ENCODE assay signal across 10 mouse cellular contexts in genomic region chr2:136947937-136948336, GRCm38 (mm10). TPM values are rescaled to one million over a fixed set of nuclear protein-coding genes. Genes with fewer than 3 reads are reported as not detected.
DNase-seq lines count a peak whose midpoint lies in the region; ATAC-seq and TF ChIP-seq lines count a peak whose summit lies in the region.
"Had no signal": no experiment of that assay in that cellular context is flagged by ENCODE, and none has a peak within 500 bp of the region (broad histone marks: within the 10 kb centered on the region; RNA-seq: fewer than 3 reads in every experiment).

No protein-coding gene starts in this region.

- H3K4me3 ChIP-seq in intestine, embryonic 15.5 days (replicated peaks), result no peak overlapping the region
- no peak overlapping the region for H3K4me3 ChIP-seq in intestine, postnatal 0 days (ENCODE audit: low read depth, low read length)
- H3K4me3 ChIP-seq in heart, embryonic 12.5 days, result no peak overlapping the region
- H3K4me3 ChIP-seq: embryonic facial prominence, embryonic 13.5 days had no signal

- no peaks in the 10 kb centered on the region for H3K9me3 ChIP-seq in intestine, embryonic 15.5 days
- H3K9me3 ChIP-seq in intestine, postnatal 0 days (ENCODE audit: control insufficient read depth), result no peaks in the 10 kb centered on the region
- 0 out of 2 replicates have a peak, but pooled peaks cover 2% of the 10 kb centered on the region for H3K9me3 ChIP-seq in heart, embryonic 12.5 days (replicated peaks)
- H3K9me3 ChIP-seq: embryonic facial prominence, embryonic 13.5 days; G1E had no signal

- DNase-seq in adrenal gland, postnatal 14 days, result peak; percentile 32
- DNase-seq in lung, postnatal 10 days, result peak; percentile 54
- DNase-seq in frontal cortex, postnatal 36 days (ENCODE audit: low spot score in 2 of 2), result no peak
- no peak for DNase-seq in left cerebral cortex, postnatal 36 days (ENCODE audit: low spot score in 2 of 2)

- ATAC-seq in intestine, embryonic 15.5 days, result peak; percentile 62; the same call in 1 of the 2 replicates
- no peak for ATAC-seq in intestine, postnatal 0 days
- ATAC-seq in heart, embryonic 12.5 days (ENCODE audit: insufficient number of reproducible peaks, low FRiP score), result 0 out of 2 replicates have a peak, but pooled peaks have one; percentile 55
- ATAC-seq in activated CD4-positive, CD25-positive, alpha-beta regulatory T cell, adult 4 months, result no peak

- H3K4me2 ChIP-seq in intestine, embryonic 15.5 days (replicated peaks), result no peak overlapping the region
- H3K4me2 ChIP-seq in intestine, postnatal 0 days (replicated peaks; ENCODE audit: low read depth), result no peak overlapping the region
- H3K4me2 ChIP-seq in heart, embryonic 12.5 days, result no peak overlapping the region
- H3K4me2 ChIP-seq: embryonic facial prominence, embryonic 13.5 days had no signal

- no peaks in the 10 kb centered on the region for H3K27me3 ChIP-seq in intestine, embryonic 15.5 days (replicated peaks)
- no peaks in the 10 kb centered on the region for H3K27me3 ChIP-seq in intestine, postnatal 0 days (replicated peaks; ENCODE audit: control insufficient read depth, insufficient read depth, low read length)
- H3K27me3 ChIP-seq in heart, embryonic 12.5 days (replicated peaks), result no peaks in the 10 kb centered on the region
- H3K27me3 ChIP-seq: embryonic facial prominence, embryonic 13.5 days had no signal

- H3K4me1 ChIP-seq in intestine, embryonic 15.5 days (replicated peaks), result 0 out of 2 replicates have a peak, but pooled peaks cover 4% of the 10 kb centered on the region
- H3K4me1 ChIP-seq in intestine, postnatal 0 days (replicated peaks; ENCODE audit: control insufficient read depth, insufficient read depth, low read length), result no peaks in the 10 kb centered on the region
- H3K4me1 ChIP-seq in heart, embryonic 12.5 days (replicated peaks), result peaks cover 44% of the 10 kb centered on the region

- no peak for TF ChIP-seq CTCF in intestine, postnatal 0 days (IDR thresholded peaks at IDR 0.05; ENCODE audit: low read depth)

- H3K36me3 ChIP-seq in intestine, embryonic 15.5 days, result no peaks in the 10 kb centered on the region
- H3K36me3 ChIP-seq in intestine, postnatal 0 days (ENCODE audit: control insufficient read depth, insufficient read depth), result no peaks in the 10 kb centered on the region
- H3K36me3 ChIP-seq in heart, embryonic 12.5 days, result no peaks in the 10 kb centered on the region
- H3K36me3 ChIP-seq: embryonic facial prominence, embryonic 13.5 days had no signal

- H3K27ac ChIP-seq in intestine, embryonic 15.5 days, result no peak overlapping the region
- no peak overlapping the region for H3K27ac ChIP-seq in intestine, postnatal 0 days (ENCODE audit: low read depth, low read length)
- H3K27ac ChIP-seq in heart, embryonic 12.5 days (ENCODE audit: poor library complexity, severe bottlenecking), result peak overlapping the region; percentile 24
- H3K27ac ChIP-seq: embryonic facial prominence, embryonic 13.5 days had no signal

- H3K9ac ChIP-seq in intestine, embryonic 15.5 days, result no peak overlapping the region
- H3K9ac ChIP-seq in intestine, postnatal 0 days (ENCODE audit: low read depth, low read length), result no peak overlapping the region
- no peak overlapping the region for H3K9ac ChIP-seq in heart, embryonic 12.5 days
- H3K9ac ChIP-seq: embryonic facial prominence, embryonic 13.5 days had no signal

- WGBS in intestine, embryonic 15.5 days, result 19% methylated on average over 5 of the region's 5 CpGs
- 40% methylated on average over 5 of the region's 5 CpGs for WGBS in intestine, postnatal 0 days
- 6% methylated on average over 5 of the region's 5 CpGs for WGBS in heart, embryonic 12.5 days

- intact Hi-C loops in left cerebral cortex, postnatal 36 days (cut with DNase I), result no loop called here

RNA-seq across cellular contexts. Expression of gene AL731706.1, which starts 56.7 kb away (rescaled TPM):
- 42.5 and 45.6 TPM in 2 replicates for polyA plus RNA-seq in intestine, embryonic 15.5 days (2015; fragmentation: Nextera tagmentation; extraction: Ambion mirVana)
- polyA plus RNA-seq in intestine, postnatal 0 days (2015; fragmentation: Nextera tagmentation; extraction: Ambion mirVana), result 70.4 and 72.9 TPM in 2 replicates
- 10.9 and 16.1 TPM in 2 replicates for total RNA-seq in adrenal gland, postnatal 14 days (2021)
- 35.9 and 39.1 TPM in 2 replicates for polyA plus RNA-seq in heart, embryonic 12.5 days (2016; fragmentation: Nextera tagmentation; extraction: Ambion mirVana)
- total RNA-seq in left cerebral cortex, postnatal 36 days (2021), result 10 to 100 TPM; 10.5 to 15.2 TPM
- 10 to 100 TPM; 13.5 to 15.4 TPM for polyA plus RNA-seq in activated CD4-positive, CD25-positive, alpha-beta regulatory T cell, adult 4 months (2017; shearing (Covaris generic))

RNA-seq across cellular contexts. Expression of gene Mkks, which starts 56.7 kb away (rescaled TPM):
- polyA plus RNA-seq in intestine, embryonic 15.5 days (2015; fragmentation: Nextera tagmentation; extraction: Ambion mirVana), result 15.7 and 18.5 TPM in 2 replicates
- polyA plus RNA-seq in intestine, postnatal 0 days (2015; fragmentation: Nextera tagmentation; extraction: Ambion mirVana), result 25.3 and 26.2 TPM in 2 replicates
- total RNA-seq in adrenal gland, postnatal 14 days (2021), result 31.1 and 32.3 TPM in 2 replicates
- polyA plus RNA-seq in heart, embryonic 12.5 days (2016; fragmentation: Nextera tagmentation; extraction: Ambion mirVana), result 18.5 and 20.3 TPM in 2 replicates
- total RNA-seq in left cerebral cortex, postnatal 36 days (2021), result 10 to 100 TPM; 26.2 to 26.9 TPM
- 10 to 100 TPM; 16.7 to 19.8 TPM for polyA plus RNA-seq in activated CD4-positive, CD25-positive, alpha-beta regulatory T cell, adult 4 months (2017; shearing (Covaris generic))

RNA-seq across cellular contexts. Expression of gene Slx4ip, which starts 56.9 kb away (rescaled TPM):
- 5.3 and 6.7 TPM in 2 replicates for polyA plus RNA-seq in intestine, embryonic 15.5 days (2015; fragmentation: Nextera tagmentation; extraction: Ambion mirVana)
- polyA plus RNA-seq in intestine, postnatal 0 days (2015; fragmentation: Nextera tagmentation; extraction: Ambion mirVana), result 2.8 and 3.5 TPM in 2 replicates
- total RNA-seq in adrenal gland, postnatal 14 days (2021), result 4.6 and 5.8 TPM in 2 replicates
- 4.9 and 5.2 TPM in 2 replicates for polyA plus RNA-seq in heart, embryonic 12.5 days (2016; fragmentation: Nextera tagmentation; extraction: Ambion mirVana)
- 1 to 10 TPM; 8.1 to 8.2 TPM for total RNA-seq in left cerebral cortex, postnatal 36 days (2021)
- polyA plus RNA-seq in activated CD4-positive, CD25-positive, alpha-beta regulatory T cell, adult 4 months (2017; shearing (Covaris generic)), result 1 to 10 TPM; 4.4 to 5.0 TPM

Comparison
In these comparisons a context has a peak if more than half of its experiments do, and no peak if none do; other contexts are left out.
1. ATAC-seq: peak in intestine, embryonic 15.5 days (single experiment) and heart, embryonic 12.5 days (single experiment); none in intestine, postnatal 0 days (single experiment) and activated CD4-positive, CD25-positive, alpha-beta regulatory T cell, adult 4 months (single experiment).
2. DNase-seq: peak in adrenal gland, postnatal 14 days (single experiment) and lung, postnatal 10 days (single experiment); none in frontal cortex, postnatal 36 days (0 of 2) and left cerebral cortex, postnatal 36 days (0 of 2).